Mouse (Mus musculus) intestine, embryonic 14.5 days (tissue): ENCODE results near the gene Nr2e1. TPM values are rescaled to one million over a fixed set of nuclear protein-coding genes. Genes with fewer than 3 reads are reported as not detected.

ENCODE experiments used
- ATAC-seq: fragments of 200-750 bp; cut with Nextera tagmentation; replicated peaks from 2 replicates; pipeline ENCODE4 v1.8.0; 2017; ENCODE audit warnings: low read depth, moderate number of reproducible peaks, moderate TSS enrichment, moderate library complexity; ENCODE audit not compliant: low FRiP score, low TSS enrichment
- DNase-seq: peaks from one replicate; pipeline ENCODE4 v3.0.0-alpha.2; 2018; ENCODE audit warnings: low spot score
- H3K27ac ChIP-seq: fragments of 300-500 bp; sonication (generic); 2 replicates; pipeline ENCODE4 v1.5.1; 2014; ENCODE audit warnings: low read depth, mild to moderate bottlenecking, control low read depth
- H3K27me3 ChIP-seq: fragments of 300-500 bp; sonication (generic); replicated peaks from 2 replicates; pipeline ENCODE4 v1.6.1; 2014; ENCODE audit warnings: low read length, control low read depth; ENCODE audit not compliant: control insufficient read depth, insufficient read depth
- H3K36me3 ChIP-seq: fragments of 300-500 bp; sonication (generic); 2 replicates; pipeline ENCODE4 v1.6.1; 2014; ENCODE audit warnings: low read length, control low read depth; ENCODE audit not compliant: control insufficient read depth, insufficient read depth
- H3K4me1 ChIP-seq: fragments of 300-500 bp; sonication (generic); replicated peaks from 2 replicates; pipeline ENCODE4 v1.6.1; 2014; ENCODE audit warnings: low read length, control low read depth, mixed read lengths; ENCODE audit not compliant: control insufficient read depth, insufficient read depth
- H3K4me2 ChIP-seq: fragments of 300-500 bp; sonication (generic); 2 replicates; pipeline ENCODE4 v1.6.1; 2014; ENCODE audit warnings: low read length
- H3K4me3 ChIP-seq: fragments of 300-500 bp; sonication (generic); 2 replicates; pipeline ENCODE4 v1.5.1; 2014; ENCODE audit warnings: low read depth, low read length, control low read depth, mixed read lengths
- H3K9ac ChIP-seq: fragments of 300-500 bp; sonication (generic); 2 replicates; pipeline ENCODE4 v1.6.1; 2014; ENCODE audit warnings: mild to moderate bottlenecking, low read length
- H3K9me3 ChIP-seq: fragments of 300-500 bp; sonication (generic); 2 replicates; pipeline ENCODE4 v1.6.1; 2016; ENCODE audit warnings: low read length, control low read depth; ENCODE audit not compliant: control insufficient read depth
- polyA plus RNA-seq: library from polyadenylated mRNA; unstranded; fragments of >200 nt; fragmentation: Nextera tagmentation; extraction: Ambion mirVana; gene quantifications from 2 replicates; pipeline ENCODE4 v1.2.1, GENCODE M21; 2014

The Nr2e1 gene
- polyA plus RNA-seq, 1 experiment from 2014 or later: not detected

DNA sequence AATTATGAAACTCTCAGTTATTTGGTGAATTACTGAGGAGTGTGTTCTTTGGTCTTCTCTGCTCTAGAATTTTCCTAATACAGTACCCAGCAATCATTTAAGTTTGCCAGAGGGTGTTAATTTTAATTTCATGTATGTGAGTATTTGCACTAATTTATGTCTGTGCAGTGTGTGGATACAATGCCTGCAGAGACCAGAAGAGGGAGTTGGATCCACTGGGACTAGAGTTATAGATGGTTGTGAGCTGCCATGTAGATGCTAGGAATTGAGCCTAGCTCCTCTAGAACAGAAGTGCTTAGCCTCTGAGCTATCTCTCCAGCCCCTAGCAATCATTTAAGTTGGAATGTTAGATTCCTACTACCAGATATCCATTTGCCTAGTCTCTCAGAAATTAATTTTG is 69.3 kb downstream of the Nr2e1 start:
- Histone ChIP-seq H3K27me3 (no peaks in the 10 kb centered on the region), H3K9me3 (no peaks in the 10 kb centered on the region), H3K36me3 (peaks cover 12% of the 10 kb centered on the region; the same call in 1 of the 2 replicates), H3K4me2 (no peak overlapping the region), H3K27ac (no peak overlapping the region), H3K4me1 (no peaks in the 10 kb centered on the region), H3K4me3 (no peak overlapping the region), H3K9ac (no peak overlapping the region)
- ATAC-seq (no peak), DNase-seq (no peak)

Other genes with a start within 250 kb of the Nr2e1 start
- 8.0 and 8.3 TPM in 2 replicates for gene Afg1l, start 105.1 kb downstream of the Nr2e1 start, polyA plus RNA-seq
- gene Snx3, start 81.6 kb downstream of the Nr2e1 start, polyA plus RNA-seq: 303 and 334 TPM in 2 replicates
- gene Ostm1, start 190 bp upstream of the Nr2e1 start, polyA plus RNA-seq: 13.0 and 13.7 TPM in 2 replicates
- gene Sec63, start 177.9 kb upstream of the Nr2e1 start, polyA plus RNA-seq: 24.1 and 29.4 TPM in 2 replicates